Mouse (Mus musculus) CH12.LX (cell line): Measurements from ENCODE around the gene Ptprg. TPM values are rescaled to one million over a fixed set of nuclear protein-coding genes. Genes with fewer than 3 reads are reported as not detected.

Experiments
- DNase-seq: peaks from one replicate; pipeline ENCODE4 v3.0.0-alpha.2; 2013; ENCODE audit errors: extremely low read depth
- H3K27ac ChIP-seq: 2 replicates; pipeline ENCODE4 v1.5.1; 2012; ENCODE audit warnings: low read depth, mild to moderate bottlenecking, control low read depth, moderate library complexity; ENCODE audit not compliant: insufficient read depth
- H3K27me3 ChIP-seq: replicated peaks from 2 replicates; pipeline ENCODE3; 2012; ENCODE audit warnings: inconsistent platforms
- H3K36me3 ChIP-seq, 2 experiments: replicated peaks in 1 of 2; 2 replicates each; pipeline versions ENCODE3 to v1.6.1; 2012; ENCODE audit warnings: inconsistent platforms in 1 of 2, low read length in 1 of 2, mild to moderate bottlenecking in 1 of 2, mixed read lengths in 1 of 2, moderate library complexity in 1 of 2; ENCODE audit not compliant: control insufficient read depth in 1 of 2, insufficient read depth in 1 of 2
- H3K4me1 ChIP-seq, 2 experiments: 2 replicates each; pipeline ENCODE4 v1.6.1; 2012; ENCODE audit warnings: inconsistent platforms in 1 of 2, moderate library complexity in 1 of 2; ENCODE audit not compliant: insufficient read depth in 2 of 2, control insufficient read depth in 1 of 2
- H3K4me2 ChIP-seq: 2 replicates; pipeline ENCODE4 v1.6.1; 2012; ENCODE audit warnings: low read depth, mild to moderate bottlenecking, control low read depth; ENCODE audit not compliant: poor library complexity, insufficient read depth, severe bottlenecking
- H3K4me3 ChIP-seq, 3 experiments: fragments of 150-350 bp in 1 of 3; sonication (generic) in 1 of 3; replicated peaks in 1 of 3; 2 replicates each; pipeline versions ENCODE3 to v1.5.1; 2011 to 2012; ENCODE audit warnings: low read depth in 2 of 3, low read length in 2 of 3, mild to moderate bottlenecking in 2 of 3, moderate library complexity in 2 of 3, control low read depth in 1 of 3, improper control_type of control experiment in 1 of 3, inconsistent platforms in 1 of 3, mixed read lengths in 1 of 3; ENCODE audit not compliant: poor library complexity in 1 of 3
- H3K79me2 ChIP-seq: replicated peaks from 2 replicates; pipeline ENCODE4 v1.6.1; 2012; ENCODE audit warnings: mild to moderate bottlenecking, moderate library complexity; ENCODE audit not compliant: control insufficient read depth, poor library complexity, insufficient read depth, severe bottlenecking; ENCODE audit errors: extremely low read depth
- H3K9ac ChIP-seq: 2 replicates; pipeline ENCODE4 v1.6.1; 2012; ENCODE audit warnings: low read depth, mild to moderate bottlenecking, control low read depth, moderate library complexity; ENCODE audit not compliant: insufficient read depth
- H3K9me3 ChIP-seq: replicated peaks from 2 replicates; pipeline ENCODE3; 2012; ENCODE audit warnings: low read length, inconsistent platforms, mixed read lengths
- BHLHE40 ChIP-seq: IDR thresholded peaks from 2 replicates; pipeline ENCODE4 v1.6.1; 2011; ENCODE audit warnings: mild to moderate bottlenecking, low read depth, low read length, improper control_type of control experiment
- CHD1 ChIP-seq: IDR thresholded peaks from 2 replicates; pipeline ENCODE4 v1.6.1; 2012; ENCODE audit warnings: low read depth, low read length, improper control_type of control experiment, inconsistent platforms
- E2F4 ChIP-seq: IDR thresholded peaks from 2 replicates; pipeline ENCODE4 v1.6.1; 2011; ENCODE audit warnings: low read depth, low read length, improper control_type of control experiment; ENCODE audit not compliant: insufficient replicate concordance
- ELF1 ChIP-seq: IDR thresholded peaks from 2 replicates; pipeline ENCODE4 v1.6.1; 2014; ENCODE audit warnings: low read depth, mild to moderate bottlenecking, inconsistent platforms, low read length, improper control_type of control experiment
- ETS1 ChIP-seq: conservative IDR thresholded peaks from 2 replicates; pipeline ENCODE4 v1.6.1; 2012; ENCODE audit warnings: low read depth, mild to moderate bottlenecking, inconsistent platforms, low read length, improper control_type of control experiment, moderate library complexity
- GABPA ChIP-seq: IDR thresholded peaks from 2 replicates; pipeline ENCODE4 v1.6.1; 2012; ENCODE audit warnings: low read depth, low read length, improper control_type of control experiment, inconsistent platforms; ENCODE audit not compliant: insufficient replicate concordance
- IRF4 ChIP-seq: IDR thresholded peaks from 2 replicates; pipeline ENCODE4 v1.6.1; 2014; ENCODE audit warnings: low read depth, mild to moderate bottlenecking, inconsistent platforms, low read length, improper control_type of control experiment
- JUN ChIP-seq: IDR thresholded peaks from 2 replicates; pipeline ENCODE4 v1.6.1; 2011; ENCODE audit warnings: low read depth, mild to moderate bottlenecking, low read length, improper control_type of control experiment, moderate library complexity; ENCODE audit not compliant: insufficient read depth
- KAT2A ChIP-seq: IDR thresholded peaks from 2 replicates; pipeline ENCODE4 v1.6.1; 2012; ENCODE audit warnings: low read length, improper control_type of control experiment, inconsistent platforms; ENCODE audit not compliant: insufficient replicate concordance
- MAX ChIP-seq: IDR thresholded peaks from 2 replicates; pipeline ENCODE4 v1.6.1; 2011; ENCODE audit warnings: low read length, improper control_type of control experiment
- MAZ ChIP-seq: IDR thresholded peaks from 2 replicates; pipeline ENCODE4 v1.6.1; 2012; ENCODE audit warnings: low read depth, mild to moderate bottlenecking, inconsistent platforms, low read length, improper control_type of control experiment, moderate library complexity
- MEF2A ChIP-seq: IDR thresholded peaks from 2 replicates; pipeline ENCODE4 v1.6.1; 2014; ENCODE audit warnings: low read depth, mild to moderate bottlenecking, inconsistent platforms, low read length, improper control_type of control experiment, borderline replicate concordance
- MXI1 ChIP-seq: IDR thresholded peaks from 2 replicates; pipeline ENCODE4 v1.6.1; 2011; ENCODE audit warnings: mild to moderate bottlenecking, low read depth, low read length, improper control_type of control experiment
- NELFE ChIP-seq: IDR thresholded peaks from 2 replicates; pipeline ENCODE4 v1.6.1; 2011; ENCODE audit warnings: low read depth, low read length, improper control_type of control experiment
- NRF1 ChIP-seq: IDR thresholded peaks from 2 replicates; pipeline ENCODE4 v1.6.1; 2014; ENCODE audit warnings: low read depth, mild to moderate bottlenecking, inconsistent platforms, low read length, improper control_type of control experiment, moderate library complexity
- POLR2AphosphoS2 ChIP-seq: IDR thresholded peaks from 2 replicates; pipeline ENCODE4 v1.6.1; 2011; ENCODE audit warnings: low read depth, low read length, improper control_type of control experiment
- SIN3A ChIP-seq: IDR thresholded peaks from 2 replicates; pipeline ENCODE4 v1.6.1; 2012; ENCODE audit warnings: low read length, improper control_type of control experiment, inconsistent platforms
- TBP ChIP-seq: conservative IDR thresholded peaks from 2 replicates; pipeline ENCODE4 v1.6.1; 2011; ENCODE audit warnings: low read depth, low read length, improper control_type of control experiment
- USF1 ChIP-seq: IDR thresholded peaks from 2 replicates; pipeline ENCODE4 v1.6.1; 2014; ENCODE audit warnings: low read depth, mild to moderate bottlenecking, inconsistent platforms, low read length, improper control_type of control experiment
- USF2 ChIP-seq: conservative IDR thresholded peaks from 2 replicates; pipeline ENCODE4 v1.6.1; 2011; ENCODE audit warnings: low read depth, low read length, improper control_type of control experiment
- ZC3H11A ChIP-seq: IDR thresholded peaks from 2 replicates; pipeline ENCODE4 v1.6.1; 2012; ENCODE audit warnings: low read depth, mild to moderate bottlenecking, inconsistent platforms, low read length, improper control_type of control experiment
- ZKSCAN1 ChIP-seq: IDR thresholded peaks from 2 replicates; pipeline ENCODE4 v1.6.1; 2012; ENCODE audit warnings: low read depth, inconsistent platforms, low read length, improper control_type of control experiment, borderline replicate concordance
- ZMIZ1 ChIP-seq: IDR thresholded peaks from 2 replicates; pipeline ENCODE4 v1.6.1; 2012; ENCODE audit warnings: low read depth, mild to moderate bottlenecking, inconsistent platforms, low read length, improper control_type of control experiment
- dilution Hi-C: fragments of 300-500 bp; cut with MboI; formaldehyde crosslinking; loops from 2 replicates; pipeline ENCODE4 v1.14.3; 2020; ENCODE audit warnings: low sequenced_read_pairs; ENCODE audit not compliant: extremely low pct_unique_long_range_greater_than_20kb, extremely low pct_ligation_motif_present
- in situ Hi-C: fragments of 300-500 bp; cut with MboI; formaldehyde crosslinking; loops from 3 replicates; pipeline ENCODE4 v1.14.3; 2019; ENCODE audit warnings: low sequenced_read_pairs, low pct_ligation_motif_present, low pct_unique_long_range_greater_than_20kb, mixed read lengths
- polyA plus RNA-seq: library from polyadenylated mRNA; unstranded; fragments of >175 nt; gene quantifications from 2 replicates; pipeline ENCODE4 v1.2.1, GENCODE M21; 2012; ENCODE audit warnings: low read depth; ENCODE audit not compliant: insufficient read length
- total RNA-seq, 2 experiments: library from RNA; depleted of rRNA; stranded (reverse); fragments of 300-350 nt in 1 of 2; fragments of >200 nt in 1 of 2; gene quantifications; 2 replicates each; pipeline ENCODE4 v1.2.3; 2012 to 2014

Gene Ptprg
- total and polyA plus RNA-seq, 3 experiments = 0.08 TPM; not detected in 2

GRCm38 (mm10) chr14:11623576-11623975, 70.2 kb downstream of the Ptprg start:
- Histone ChIP-seq H3K27ac (no peak overlapping the region), H3K79me2 (no peaks in the 10 kb centered on the region), H3K9ac (no peak overlapping the region), H3K36me3 (no peaks in the 10 kb centered on the region), H3K4me3 (no peak overlapping the region), H3K4me1 (no peaks in the 10 kb centered on the region)
- DNase-seq = no peak
- dilution Hi-C loops = no loop called here
- TF ChIP-seq USF1 (no peak), MXI1 (no peak), IRF4 (no peak), E2F4 (no peak), ELF1 (no peak), GABPA (no peak), ETS1 (no peak), NELFE (no peak)
- TF ChIP-seq, all 38 proteins: peak for 0
- peaks cover 55% of the 10 kb centered on the region for H3K9me3 ChIP-seq
- H3K27me3 ChIP-seq = no peaks in the 10 kb centered on the region
- in situ Hi-C loops = no loop called here
- H3K4me2 ChIP-seq = no peak overlapping the region

- H3K36me3 ChIP-seq = no peaks in the 10 kb centered on the region
- H3K9me3 ChIP-seq = peaks cover 60% of the 10 kb centered on the region
- no peak for DNase-seq
- H3K4me3 ChIP-seq = no peak overlapping the region
- TF ChIP-seq KAT2A (no peak), ZMIZ1 (no peak), ELF1 (no peak), MEF2A (no peak), NRF1 (no peak), GABPA (no peak), ETS1 (no peak), USF1 (no peak), IRF4 (no peak), JUN (no peak)
- no peak overlapping the region for H3K27ac ChIP-seq
- no peaks in the 10 kb centered on the region for H3K79me2 ChIP-seq
- in situ Hi-C loops = no loop called here
- H3K27me3 ChIP-seq = no peaks in the 10 kb centered on the region
- H3K4me2 ChIP-seq = no peak overlapping the region
- dilution Hi-C loops = no loop called here
- H3K9ac ChIP-seq = no peak overlapping the region
- no peaks in the 10 kb centered on the region for H3K4me1 ChIP-seq
Measured at GRCm38 (mm10) chr14:11630736-11631135, 77.4 kb downstream of the Ptprg start.

GRCm38 (mm10) chr14:11631505-11631904, 78.2 kb downstream of the Ptprg start:
- in situ Hi-C loops = no loop called here
- Histone ChIP-seq H3K27me3 (no peaks in the 10 kb centered on the region), H3K79me2 (no peaks in the 10 kb centered on the region), H3K4me1 (no peaks in the 10 kb centered on the region), H3K27ac (no peak overlapping the region), H3K4me3 (no peak overlapping the region), H3K36me3 (no peaks in the 10 kb centered on the region), H3K4me2 (no peak overlapping the region), H3K9ac (no peak overlapping the region), H3K9me3 (peaks cover 62% of the 10 kb centered on the region)
- dilution Hi-C loops = no loop called here
- no peak for TF ChIP-seq TBP
- TF ChIP-seq MAZ = no peak
- no peak for TF ChIP-seq KAT2A
- TF ChIP-seq MAX = no peak
- TF ChIP-seq ZKSCAN1 = no peak
- no peak for TF ChIP-seq JUN
- no peak for TF ChIP-seq ETS1
- TF ChIP-seq E2F4 = no peak
- TF ChIP-seq SIN3A = no peak
- no peak for TF ChIP-seq ZC3H11A
- no peak for TF ChIP-seq POLR2AphosphoS2
- TF ChIP-seq CHD1 = no peak
- no peak for TF ChIP-seq BHLHE40
- no peak for TF ChIP-seq USF2
- no peak for DNase-seq
